Mouse (Mus musculus): Measurements from ENCODE around the gene Gpc4. TPM values are rescaled to one million over a fixed set of nuclear protein-coding genes. Genes with fewer than 3 reads are reported as not detected.

Gene Gpc4
- polyA plus RNA-seq, 1 experiment from 2014 or later = 86.5 TPM

DNA sequence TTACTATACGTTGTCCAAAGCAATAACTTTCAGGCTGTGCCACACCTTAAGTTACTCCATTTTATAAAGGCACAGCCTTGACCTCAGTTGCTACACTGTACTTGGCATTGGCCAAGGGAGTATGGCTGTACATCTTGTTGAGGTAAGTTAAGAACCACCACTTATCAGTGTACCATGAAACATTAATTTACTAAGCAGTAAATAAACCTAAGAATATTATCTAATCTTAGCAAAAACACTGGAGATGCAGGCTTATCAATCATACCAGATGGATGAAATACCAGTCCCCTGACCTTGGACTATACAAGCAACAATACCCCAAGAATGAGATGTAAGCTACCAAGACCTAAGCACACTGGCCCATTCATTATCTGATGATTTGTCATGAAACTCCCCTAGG lies 63.1 kb downstream of the Gpc4 start:
- no peaks in the 10 kb centered on the region for H3K36me3 ChIP-seq
- no peak overlapping the region for H3K4me2 ChIP-seq (replicated peaks)
- no peak overlapping the region for H3K4me3 ChIP-seq (replicated peaks)
- no peaks in the 10 kb centered on the region for H3K9me3 ChIP-seq (replicated peaks)
- H3K9ac ChIP-seq = no peak overlapping the region
- no peaks in the 10 kb centered on the region for H3K4me1 ChIP-seq
- no peaks in the 10 kb centered on the region for H3K27me3 ChIP-seq
- no peak overlapping the region for H3K27ac ChIP-seq (replicated peaks)
- ATAC-seq (ENCODE audit: insufficient number of reproducible peaks, low FRiP score, low TSS enrichment, low read depth) = no peak
- WGBS = 82% methylated on average over 1 of the region's 1 CpGs

DNA sequence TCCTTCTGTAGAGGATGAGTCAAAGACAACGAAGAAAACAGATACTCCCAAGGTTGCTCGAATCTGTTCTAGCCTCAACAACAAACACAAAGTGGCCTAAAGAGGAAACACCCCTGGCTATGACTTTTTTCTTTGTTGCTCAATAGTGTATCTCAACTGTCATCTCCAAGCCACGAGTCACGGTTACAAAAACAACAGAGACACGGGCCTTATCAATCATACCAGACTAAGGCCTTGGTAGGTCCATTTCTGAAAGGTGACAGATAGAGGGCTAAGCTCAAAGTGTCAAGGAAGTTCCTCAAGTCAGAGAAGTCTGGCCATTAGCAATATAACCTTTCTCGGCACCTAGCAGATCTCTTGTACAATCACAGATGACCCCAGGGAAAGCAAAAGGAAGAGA lies 63.6 kb downstream of the Gpc4 start:
- 66% methylated on average over 6 of the region's 6 CpGs for WGBS
- no peak overlapping the region for H3K27ac ChIP-seq (replicated peaks)
- no peaks in the 10 kb centered on the region for H3K9me3 ChIP-seq (replicated peaks)
- no peaks in the 10 kb centered on the region for H3K27me3 ChIP-seq
- ATAC-seq (ENCODE audit: insufficient number of reproducible peaks, low FRiP score, low TSS enrichment, low read depth) = no peak
- no peaks in the 10 kb centered on the region for H3K36me3 ChIP-seq
- no peaks in the 10 kb centered on the region for H3K4me1 ChIP-seq
- H3K4me3 ChIP-seq (replicated peaks) = no peak overlapping the region
- H3K4me2 ChIP-seq (replicated peaks) = no peak overlapping the region
- no peak overlapping the region for H3K9ac ChIP-seq

DNA sequence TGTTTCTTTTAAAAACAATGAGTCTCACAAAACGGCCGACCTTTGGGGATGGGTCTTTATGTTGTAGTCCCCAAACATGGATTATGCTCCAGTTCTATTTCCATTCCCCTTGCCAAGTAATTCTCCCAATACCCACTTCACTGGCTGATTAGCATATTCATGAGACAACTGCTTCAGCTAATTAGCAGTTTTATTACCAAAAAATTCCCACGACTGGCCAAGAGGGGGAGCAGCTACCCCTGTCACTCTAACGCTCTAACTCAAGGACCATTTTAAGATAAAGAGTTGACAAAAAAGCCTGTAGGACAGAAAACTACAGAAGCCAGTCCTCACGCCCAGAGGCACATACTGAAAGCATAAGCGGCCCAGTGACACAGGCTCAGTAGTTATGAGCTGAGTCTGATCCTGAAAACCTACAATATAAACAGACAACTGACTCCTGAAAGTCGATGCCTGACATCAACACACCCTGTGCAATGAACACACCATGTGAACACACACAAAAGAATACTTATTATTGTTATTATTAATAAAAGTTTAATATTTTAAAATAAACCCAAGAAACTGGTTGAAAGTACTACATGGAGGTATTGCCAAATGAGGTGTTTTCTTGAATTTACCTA lies 77.2 kb downstream of the Gpc4 start:
- Histone ChIP-seq H3K9ac (no peak overlapping the region), H3K27ac (replicated peaks) (no peak overlapping the region), H3K36me3 (no peaks in the 10 kb centered on the region), H3K4me2 (replicated peaks) (no peak overlapping the region), H3K9me3 (replicated peaks) (no peaks in the 10 kb centered on the region), H3K4me1 (no peaks in the 10 kb centered on the region), H3K4me3 (replicated peaks) (no peak overlapping the region), H3K27me3 (no peaks in the 10 kb centered on the region)
- no peak for ATAC-seq (ENCODE audit: insufficient number of reproducible peaks, low FRiP score, low TSS enrichment, low read depth)
- 44% methylated on average over 7 of the region's 7 CpGs for WGBS

DNA sequence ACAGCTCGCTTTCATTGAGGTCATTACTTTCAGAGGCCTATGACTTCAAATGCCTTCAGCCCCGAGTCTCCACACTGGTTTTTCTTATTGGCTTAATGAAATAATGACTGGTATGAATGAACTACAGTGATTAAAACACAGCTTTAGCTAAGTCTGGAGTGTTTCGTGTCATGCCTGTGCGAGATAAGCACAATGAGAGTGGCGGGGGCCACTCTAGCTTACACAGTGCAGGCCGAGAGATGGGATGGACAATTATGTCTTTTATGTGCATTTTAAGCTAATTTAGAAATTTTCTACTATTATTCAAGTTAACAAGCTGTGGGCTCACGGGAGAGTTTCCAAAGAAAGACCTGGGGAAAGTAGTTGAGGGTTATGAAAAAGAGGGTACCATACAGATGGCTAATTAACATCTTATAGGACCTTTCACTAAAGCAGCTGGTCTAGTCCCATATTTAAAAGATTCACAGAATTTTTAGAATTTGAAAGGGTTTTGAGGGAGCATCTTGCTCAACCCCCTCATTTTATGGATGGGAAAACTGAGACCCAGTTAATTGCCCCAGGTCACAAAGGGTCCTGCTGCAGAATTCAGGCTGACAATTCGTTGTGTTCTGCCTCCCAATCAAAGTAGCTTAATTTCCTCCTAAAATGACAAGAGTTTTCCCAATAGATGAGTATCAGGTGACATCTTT lies 78.0 kb downstream of the Gpc4 start:
- H3K4me1 ChIP-seq = no peaks in the 10 kb centered on the region
- no peak overlapping the region for H3K4me2 ChIP-seq (replicated peaks)
- no peaks in the 10 kb centered on the region for H3K36me3 ChIP-seq
- H3K27ac ChIP-seq (replicated peaks) = no peak overlapping the region
- no peaks in the 10 kb centered on the region for H3K9me3 ChIP-seq (replicated peaks)
- H3K27me3 ChIP-seq = no peaks in the 10 kb centered on the region
- H3K9ac ChIP-seq = no peak overlapping the region
- H3K4me3 ChIP-seq (replicated peaks) = no peak overlapping the region
- WGBS = 72% methylated on average over 8 of the region's 8 CpGs
- no peak for ATAC-seq (ENCODE audit: insufficient number of reproducible peaks, low FRiP score, low TSS enrichment, low read depth)

DNA sequence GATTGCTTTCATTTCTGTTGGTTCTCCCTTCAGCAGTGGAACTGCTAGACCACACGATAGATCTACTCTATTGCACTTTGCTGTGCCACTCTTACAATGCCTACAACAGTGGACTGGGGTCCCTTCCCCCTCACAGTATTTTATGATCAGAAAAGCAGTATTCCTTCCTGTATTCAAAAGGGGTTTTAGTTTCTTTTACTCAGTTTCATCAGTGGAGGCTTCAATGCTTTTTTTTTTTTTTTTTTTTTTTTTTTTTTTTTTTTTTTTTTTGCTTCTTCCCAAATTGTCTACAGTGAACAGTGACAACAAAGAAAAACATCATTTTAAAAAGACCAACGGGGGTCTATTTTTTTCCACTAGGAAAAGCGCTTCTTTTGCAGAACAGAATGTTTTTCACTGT lies 81.5 kb downstream of the Gpc4 start:
- no peak for ATAC-seq (ENCODE audit: insufficient number of reproducible peaks, low FRiP score, low TSS enrichment, low read depth)
- H3K9ac ChIP-seq = no peak overlapping the region
- no peaks in the 10 kb centered on the region for H3K36me3 ChIP-seq
- no peaks in the 10 kb centered on the region for H3K27me3 ChIP-seq
- H3K9me3 ChIP-seq (replicated peaks) = no peaks in the 10 kb centered on the region
- H3K27ac ChIP-seq (replicated peaks) = no peak overlapping the region
- 73% methylated on average over 3 of the region's 3 CpGs for WGBS
- no peak overlapping the region for H3K4me2 ChIP-seq (replicated peaks)
- H3K4me1 ChIP-seq = no peaks in the 10 kb centered on the region
- no peak overlapping the region for H3K4me3 ChIP-seq (replicated peaks)

DNA sequence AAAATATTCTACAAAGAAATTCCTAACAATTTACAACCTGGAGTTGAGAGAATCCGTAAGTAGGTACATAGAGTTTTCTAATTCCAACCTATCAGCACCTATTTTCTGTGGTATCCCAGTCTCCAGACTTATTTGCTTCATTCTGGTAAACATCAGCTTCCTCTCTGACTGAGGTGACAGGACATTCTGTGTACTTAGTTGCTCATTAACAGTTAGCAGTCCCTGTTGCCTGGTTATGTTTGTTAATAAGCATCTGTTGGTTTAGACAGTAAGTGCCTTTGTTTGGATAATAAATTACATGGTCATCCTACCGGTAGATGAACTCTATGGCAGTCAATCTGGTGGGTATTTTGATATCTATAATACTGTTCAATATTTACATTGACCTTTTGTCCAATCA lies 92.6 kb downstream of the Gpc4 start:
- Histone ChIP-seq H3K27ac (replicated peaks) (no peak overlapping the region), H3K27me3 (no peaks in the 10 kb centered on the region; the same call in 1 of the 2 replicates), H3K4me3 (replicated peaks) (no peak overlapping the region), H3K4me2 (replicated peaks) (no peak overlapping the region), H3K36me3 (no peaks in the 10 kb centered on the region), H3K4me1 (no peaks in the 10 kb centered on the region), H3K9me3 (replicated peaks) (no peaks in the 10 kb centered on the region), H3K9ac (no peak overlapping the region)
- ATAC-seq (ENCODE audit: insufficient number of reproducible peaks, low FRiP score, low TSS enrichment, low read depth) = no peak
- 90% methylated on average over 2 of the region's 2 CpGs for WGBS

DNA sequence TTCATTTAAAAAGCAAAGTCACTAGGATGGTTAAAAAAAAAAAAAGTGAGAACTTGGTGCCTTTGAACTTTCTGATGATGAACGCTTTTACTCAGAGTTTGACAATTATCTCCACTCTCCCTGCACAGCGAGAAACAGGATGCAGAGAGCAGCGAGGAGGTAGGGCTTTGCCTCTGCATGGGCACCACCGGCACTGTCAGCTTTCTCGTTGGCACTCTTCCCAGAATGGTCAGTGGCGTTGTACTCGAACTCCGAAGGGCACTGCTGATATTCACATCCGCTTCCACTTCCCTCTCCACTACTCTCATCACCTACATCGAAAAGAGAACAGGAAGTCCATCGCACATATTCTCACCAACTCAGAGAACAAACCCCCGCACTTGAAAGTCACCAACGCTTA lies 111.6 kb downstream of the Gpc4 start:
- ATAC-seq (ENCODE audit: insufficient number of reproducible peaks, low FRiP score, low TSS enrichment, low read depth) = no peak
- Histone ChIP-seq H3K27me3 (no peaks in the 10 kb centered on the region), H3K4me2 (replicated peaks) (no peak overlapping the region), H3K4me1 (no peaks in the 10 kb centered on the region), H3K9me3 (replicated peaks) (no peaks in the 10 kb centered on the region), H3K27ac (replicated peaks) (no peak overlapping the region), H3K4me3 (replicated peaks) (no peak overlapping the region), H3K36me3 (no peaks in the 10 kb centered on the region), H3K9ac (no peak overlapping the region)
- WGBS = 81% methylated on average over 13 of the region's 13 CpGs

DNA sequence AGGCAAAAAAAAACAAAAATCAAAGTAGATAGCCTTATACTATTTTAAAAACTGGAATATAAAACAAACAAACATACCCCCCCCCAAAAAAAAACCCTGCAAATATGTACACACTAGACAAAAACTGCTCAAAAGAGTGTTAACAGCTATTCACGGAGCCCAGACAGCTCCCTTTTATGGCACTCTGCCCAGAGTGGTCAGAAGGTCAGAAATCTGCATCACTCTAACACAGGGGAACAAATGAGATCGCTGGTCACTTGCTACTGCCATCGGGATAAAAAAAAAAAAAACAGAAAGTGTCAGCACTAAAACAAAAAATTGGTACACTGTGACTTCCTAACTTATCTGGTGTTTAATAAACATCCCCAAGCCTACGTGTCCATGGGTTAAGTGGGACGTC lies 113.0 kb downstream of the Gpc4 start:
- no peak overlapping the region for H3K9ac ChIP-seq
- 70% methylated on average over 5 of the region's 5 CpGs for WGBS
- no peaks in the 10 kb centered on the region for H3K27me3 ChIP-seq
- peak overlapping the region; percentile 34; the same call in 1 of the 2 replicates for H3K27ac ChIP-seq (replicated peaks)
- H3K4me1 ChIP-seq = no peaks in the 10 kb centered on the region
- H3K36me3 ChIP-seq = no peaks in the 10 kb centered on the region
- H3K4me3 ChIP-seq (replicated peaks) = no peak overlapping the region
- H3K9me3 ChIP-seq (replicated peaks) = no peaks in the 10 kb centered on the region
- no peak for ATAC-seq (ENCODE audit: insufficient number of reproducible peaks, low FRiP score, low TSS enrichment, low read depth)
- H3K4me2 ChIP-seq (replicated peaks) = no peak overlapping the region

DNA sequence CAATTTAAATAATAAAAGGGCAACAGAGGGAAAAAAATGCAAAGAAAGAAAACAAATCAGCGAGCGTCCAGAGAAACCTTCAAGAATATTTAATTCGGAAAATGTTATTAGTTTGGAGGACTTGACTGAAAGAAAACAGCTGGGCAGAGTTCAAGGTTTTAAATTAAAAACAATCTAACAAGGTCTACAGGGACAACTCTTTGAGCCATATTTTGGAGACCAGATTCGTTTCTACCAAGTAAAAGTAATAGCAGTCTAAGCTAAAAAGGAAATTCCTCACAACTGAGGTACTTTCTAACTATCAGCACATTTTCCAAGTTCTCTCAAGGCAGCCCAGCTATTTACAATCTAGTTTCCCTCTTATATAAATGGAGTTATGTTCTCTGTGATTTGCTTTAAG lies 114.1 kb downstream of the Gpc4 start:
- Histone ChIP-seq H3K9me3 (replicated peaks) (no peaks in the 10 kb centered on the region), H3K27ac (replicated peaks) (no peak overlapping the region), H3K36me3 (no peaks in the 10 kb centered on the region), H3K27me3 (no peaks in the 10 kb centered on the region), H3K4me3 (replicated peaks) (no peak overlapping the region), H3K9ac (no peak overlapping the region), H3K4me2 (replicated peaks) (no peak overlapping the region), H3K4me1 (no peaks in the 10 kb centered on the region)
- 49% methylated on average over 4 of the region's 4 CpGs for WGBS
- ATAC-seq (ENCODE audit: insufficient number of reproducible peaks, low FRiP score, low TSS enrichment, low read depth) = no peak

DNA sequence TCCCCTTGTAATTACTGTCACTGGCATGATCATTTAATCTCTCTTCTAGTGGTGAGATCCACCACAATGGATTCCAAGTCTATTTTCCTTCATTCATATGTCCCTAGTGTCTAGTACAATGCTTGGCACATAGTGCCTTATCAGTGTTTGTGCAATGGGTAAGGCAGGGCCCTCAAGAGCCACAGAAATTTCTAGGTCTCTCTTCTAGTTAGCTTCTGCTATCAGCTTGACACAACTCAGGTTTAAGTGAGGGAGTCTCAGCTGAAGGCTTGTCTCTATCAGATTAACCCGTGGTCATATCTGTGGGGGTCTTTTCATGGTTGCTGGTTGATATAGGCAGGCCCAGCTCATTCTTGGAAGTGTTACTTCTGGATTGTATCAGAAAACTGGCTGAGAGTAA lies 125.2 kb downstream of the Gpc4 start:
- H3K36me3 ChIP-seq = no peaks in the 10 kb centered on the region
- no peak overlapping the region for H3K9ac ChIP-seq
- H3K4me3 ChIP-seq (replicated peaks) = no peak overlapping the region
- no peak for ATAC-seq (ENCODE audit: insufficient number of reproducible peaks, low FRiP score, low TSS enrichment, low read depth)
- no peaks in the 10 kb centered on the region for H3K4me1 ChIP-seq
- no peaks in the 10 kb centered on the region for H3K27me3 ChIP-seq
- 79% methylated on average over 1 of the region's 1 CpGs for WGBS
- no peak overlapping the region for H3K27ac ChIP-seq (replicated peaks)
- H3K9me3 ChIP-seq (replicated peaks) = no peaks in the 10 kb centered on the region
- H3K4me2 ChIP-seq (replicated peaks) = no peak overlapping the region

DNA sequence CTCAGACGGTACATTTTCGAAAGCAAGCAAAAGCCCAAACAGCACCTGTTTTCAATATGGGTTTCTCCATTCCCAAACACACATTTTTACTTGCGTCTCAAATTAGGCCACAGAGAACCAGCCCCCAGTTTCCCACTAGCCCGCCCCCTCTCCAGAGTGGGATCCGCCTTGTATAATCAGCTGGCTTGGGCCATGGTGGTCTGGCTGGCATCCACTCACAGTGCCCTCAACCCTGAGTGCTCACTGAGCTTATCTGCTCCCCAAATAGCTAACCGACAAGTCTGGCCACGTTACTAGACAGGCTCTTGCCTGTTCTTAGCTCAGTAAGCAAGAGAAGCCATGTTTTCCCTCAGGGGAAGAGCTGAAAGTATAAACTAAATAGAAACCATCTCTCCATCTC lies 134.9 kb downstream of the Gpc4 start:
- Histone ChIP-seq H3K9ac (no peak overlapping the region), H3K4me2 (replicated peaks) (no peak overlapping the region), H3K4me3 (replicated peaks) (no peak overlapping the region), H3K4me1 (peaks cover 4% of the 10 kb centered on the region; the same call in 1 of the 2 replicates), H3K9me3 (replicated peaks) (no peaks in the 10 kb centered on the region), H3K27ac (replicated peaks) (peak overlapping the region; percentile 73), H3K36me3 (no peaks in the 10 kb centered on the region), H3K27me3 (no peaks in the 10 kb centered on the region)
- 32% methylated on average over 7 of the region's 7 CpGs for WGBS
- ATAC-seq (ENCODE audit: insufficient number of reproducible peaks, low FRiP score, low TSS enrichment, low read depth) = peak; percentile 73

DNA sequence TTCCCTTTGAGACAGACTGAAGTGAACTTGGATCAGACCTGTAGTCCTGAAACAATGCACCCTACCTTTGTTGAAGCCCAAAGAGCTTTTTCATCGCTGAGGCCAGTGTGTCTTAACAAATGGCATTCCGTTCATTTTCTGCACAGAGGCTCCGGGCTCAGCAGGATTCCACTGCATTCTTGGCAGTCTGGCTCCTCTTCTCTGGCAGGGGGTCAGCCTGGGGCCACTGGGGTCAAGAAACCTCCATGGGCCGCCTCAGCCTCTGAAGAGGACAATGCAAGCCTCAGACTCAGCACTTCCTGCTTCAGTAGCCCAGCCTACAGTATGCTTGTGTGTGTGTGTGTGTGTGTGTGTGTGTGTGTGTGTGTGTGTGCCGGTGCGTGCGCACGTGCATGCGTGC lies 147.4 kb downstream of the Gpc4 start:
- no peak overlapping the region for H3K4me2 ChIP-seq (replicated peaks)
- no peak overlapping the region for H3K9ac ChIP-seq
- no peaks in the 10 kb centered on the region for H3K4me1 ChIP-seq
- 52% methylated on average over 9 of the region's 9 CpGs for WGBS
- no peaks in the 10 kb centered on the region for H3K36me3 ChIP-seq
- H3K9me3 ChIP-seq (replicated peaks) = no peaks in the 10 kb centered on the region
- no peak for ATAC-seq (ENCODE audit: insufficient number of reproducible peaks, low FRiP score, low TSS enrichment, low read depth)
- H3K27ac ChIP-seq (replicated peaks) = no peak overlapping the region
- H3K27me3 ChIP-seq = no peaks in the 10 kb centered on the region; the same call in 1 of the 2 replicates
- no peak overlapping the region for H3K4me3 ChIP-seq (replicated peaks)
